7 mouse cellular contexts compared by ENCODE assay signal in the genomic region with DNA sequence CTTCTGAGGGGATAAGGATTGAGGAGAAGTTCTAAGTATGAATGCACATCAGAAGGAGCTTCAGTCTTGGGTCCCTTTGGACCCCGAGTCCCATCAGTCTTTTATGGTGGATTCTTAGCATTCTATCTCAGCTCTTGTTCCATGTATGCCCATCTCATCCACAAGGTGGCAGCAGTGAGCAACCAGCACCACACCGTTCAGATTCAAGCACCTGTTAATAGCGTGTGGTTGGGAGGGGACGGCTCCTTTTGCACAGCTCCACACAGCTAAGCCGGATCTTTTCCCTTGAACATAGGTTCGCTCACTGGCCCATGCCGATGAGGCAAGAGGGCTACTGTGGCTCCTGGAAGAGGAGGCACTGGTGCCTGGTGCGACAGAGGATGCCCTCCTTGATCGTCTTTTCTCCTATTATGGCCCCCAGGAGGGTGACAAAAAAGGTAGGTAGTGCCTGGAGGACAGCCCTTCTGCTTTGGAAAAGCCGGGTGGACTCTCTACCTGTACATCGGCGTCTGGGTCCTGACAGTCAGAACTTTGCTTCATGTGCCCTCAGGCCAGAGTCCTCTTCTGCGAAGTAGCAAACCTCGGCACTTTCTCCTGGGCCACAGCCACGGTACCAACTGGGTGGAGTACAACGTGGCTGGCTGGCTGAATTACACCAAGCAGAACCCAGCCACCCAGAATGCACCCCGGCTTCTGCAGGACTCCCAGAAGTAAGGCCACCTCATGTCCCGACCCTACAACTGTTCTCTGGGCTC. TPM values are rescaled to one million over a fixed set of nuclear protein-coding genes. Genes with fewer than 3 reads are reported as not detected.
DNase-seq lines count a peak whose midpoint lies in the region; ATAC-seq and TF ChIP-seq lines count a peak whose summit lies in the region.

No protein-coding gene starts in this region.

- H3K9me3 ChIP-seq in G1E (replicated peaks): no peaks in the 10 kb centered on the region
- H3K9me3 ChIP-seq in hindbrain, embryonic 14.5 days (ENCODE audit: control insufficient read depth, low read length): no peaks in the 10 kb centered on the region

- H3K9ac ChIP-seq in hindbrain, embryonic 14.5 days: no peak overlapping the region

- H3K4me3 ChIP-seq in G1E (ENCODE audit: low read depth, low read length): no peak overlapping the region
- no peak overlapping the region for H3K4me3 ChIP-seq in embryonic fibroblast, embryonic 13.5 days (ENCODE audit: insufficient read depth, low read length)
- H3K4me3 ChIP-seq in hindbrain, embryonic 14.5 days (replicated peaks; ENCODE audit: low read length): no peak overlapping the region

- peaks cover 98% of the 10 kb centered on the region for H3K36me3 ChIP-seq in G1E (replicated peaks)
- H3K36me3 ChIP-seq in hindbrain, embryonic 14.5 days (replicated peaks; ENCODE audit: control insufficient read depth, insufficient read depth): peaks cover 57% of the 10 kb centered on the region

- DNase-seq in G1E (ENCODE audit: low spot score): peak; percentile 66
- DNase-seq in brain, adult 2 months (ENCODE audit: low read depth, low spot score): peak; percentile 93
- peak; percentile 90 for DNase-seq in hindbrain, embryonic 14.5 days (ENCODE audit: low spot score)
- DNase-seq in layer of hippocampus, postnatal 14 days (ENCODE audit: low spot score in 2 of 2): peak; percentile 80 to 87
- peak; percentile 67 for DNase-seq in right cerebral cortex, postnatal 25 days

- H3K4me1 ChIP-seq in G1E (ENCODE audit: insufficient read depth, low read depth, low read length): no peaks in the 10 kb centered on the region
- H3K4me1 ChIP-seq in embryonic fibroblast, embryonic 13.5 days (ENCODE audit: control insufficient read depth, insufficient read depth, low read length): no peaks in the 10 kb centered on the region
- H3K4me1 ChIP-seq in hindbrain, embryonic 14.5 days (replicated peaks; ENCODE audit: control insufficient read depth, insufficient read depth, low read length): peaks cover 19% of the 10 kb centered on the region

- no peak overlapping the region for H3K4me2 ChIP-seq in hindbrain, embryonic 14.5 days (replicated peaks)

- TF ChIP-seq POLR2A in embryonic fibroblast, embryonic 13.5 days (IDR thresholded peaks at IDR 0.05; ENCODE audit: low read depth, low read length): no peak

- H3K27me3 ChIP-seq in G1E (ENCODE audit: insufficient read depth, low read length): no peaks in the 10 kb centered on the region
- H3K27me3 ChIP-seq in hindbrain, embryonic 14.5 days (ENCODE audit: control insufficient read depth, insufficient read depth, low read length): no peaks in the 10 kb centered on the region

- WGBS in hindbrain, embryonic 14.5 days: 56% methylated on average over 18 of the region's 18 CpGs

- H3K27ac ChIP-seq in embryonic fibroblast, embryonic 13.5 days (ENCODE audit: insufficient read depth, low read length): no peak overlapping the region
- H3K27ac ChIP-seq in hindbrain, embryonic 14.5 days: no peak overlapping the region

- TF ChIP-seq CTCF in G1E (IDR thresholded peaks at IDR 0.05; ENCODE audit: low read depth, low read length): peak; percentile 97
- TF ChIP-seq CTCF in embryonic fibroblast, embryonic 13.5 days (IDR thresholded peaks at IDR 0.05; ENCODE audit: borderline replicate concordance, insufficient read depth, low read length): peak; percentile 96

- ATAC-seq in G1E (ENCODE audit: extremely low read depth, insufficient number of reproducible peaks, low FRiP score, poor library complexity, severe bottlenecking): 0 out of 2 replicates have a peak, but pooled peaks have one; percentile 22
- ATAC-seq in hindbrain, embryonic 14.5 days (ENCODE audit: low FRiP score): 0 out of 2 replicates have a peak, but pooled peaks have one; percentile 32
- peak; percentile 45; the same call in 1 of the 2 replicates for ATAC-seq in megakaryocyte-erythroid progenitor cell, adult 5-6 weeks (replicated peaks; ENCODE audit: low FRiP score, low TSS enrichment, poor library complexity, severe bottlenecking)

RNA-seq across cellular contexts. Expression of a gene that starts 39.9 kb away (rescaled TPM):
- total RNA-seq in G1E (2014; fragmentation: Nextera tagmentation) (not detected in 2 replicates), G1E (2017) (0.23 and 0.33 TPM in 2 replicates)
- not detected in 2 replicates for polyA plus RNA-seq in G1E (2012)
- polyA plus RNA-seq in embryonic fibroblast, embryonic 13.5 days (2011; ENCODE audit: insufficient read length, low read depth, missing spikeins): not detected in 2 replicates
- polyA plus RNA-seq in hindbrain, embryonic 14.5 days (2014; fragmentation: Nextera tagmentation; extraction: Ambion mirVana): 0.69 and 1.4 TPM in 2 replicates
- not detected for total RNA-seq in layer of hippocampus, postnatal 14 days (2021)
- not detected in 2 replicates for total RNA-seq in megakaryocyte-erythroid progenitor cell, adult 5-6 weeks (2014; fragmentation: Nextera tagmentation)
- total RNA-seq in megakaryocyte-erythroid progenitor cell, adult 5-6 weeks (2017): not detected in 2 replicates
